Mouse (Mus musculus): ENCODE data around the gene S100a14.

GRCm38 (mm10) chr3:90537141-90537904 is 10.7 kb downstream of the S100a14 start, which contains the start of gene S100a16:
- no peak for TF ChIP-seq CTCF (IDR thresholded peaks at IDR 0.05; ENCODE audit: control insufficient read depth, insufficient read depth, low read length)
- TF ChIP-seq POLR2A (IDR thresholded peaks at IDR 0.05; ENCODE audit: borderline replicate concordance, control insufficient read depth, low read depth, low read length) = no peak
